Mouse (Mus musculus) adrenal gland, adult 18-20 months (tissue): ENCODE data around the gene Tyrp1. TPM values are rescaled to one million over a fixed set of nuclear protein-coding genes. Genes with fewer than 3 reads are reported as not detected.

ENCODE experiments used
- DNase-seq, 2 experiments: peaks; one replicate each; pipeline ENCODE4 v3.0.0; 2021 to 2022; ENCODE audit warnings: low spot score in 2 of 2
- long read RNA-seq, 2 experiments: library from polyadenylated mRNA; stranded (forward); transcript quantifications; one replicate each; pipeline ENCODE4 v2.0.0; 2021
- total RNA-seq, 2 experiments: library from RNA; stranded (reverse); gene quantifications; 1 replicate in 1 of 2; 2 replicates in 1 of 2; pipeline ENCODE4 v1.2.3; 2021

Gene Tyrp1
- not detected for total RNA-seq
- long read RNA-seq, experiment 1 = 0 reads
- long read RNA-seq, experiment 2 = 0 reads

DNA sequence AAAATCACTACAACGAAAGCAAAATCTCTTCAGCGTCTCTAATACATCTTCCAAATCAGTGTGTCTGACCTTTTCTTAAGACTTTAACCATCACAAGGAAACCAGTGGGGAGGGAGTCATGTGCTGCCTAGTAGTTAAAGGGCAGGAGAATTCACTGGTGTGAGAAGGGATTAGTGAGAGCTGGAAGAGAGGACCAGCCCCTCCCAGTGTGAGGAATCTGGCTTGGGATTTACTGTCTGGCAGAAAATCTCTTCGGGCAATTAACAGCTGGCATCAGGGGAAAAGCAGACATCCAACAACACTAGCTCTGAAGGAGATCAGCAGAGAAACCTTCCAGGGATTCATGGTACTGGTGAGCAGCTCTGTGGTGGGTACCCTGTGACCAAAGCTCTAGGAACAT is at the start of gene Tyrp1:
TSS of gene Tyrp1 (plus strand) at position 74 of the 400 bp plus-strand sequence.
- DNase-seq = no peak

DNA sequence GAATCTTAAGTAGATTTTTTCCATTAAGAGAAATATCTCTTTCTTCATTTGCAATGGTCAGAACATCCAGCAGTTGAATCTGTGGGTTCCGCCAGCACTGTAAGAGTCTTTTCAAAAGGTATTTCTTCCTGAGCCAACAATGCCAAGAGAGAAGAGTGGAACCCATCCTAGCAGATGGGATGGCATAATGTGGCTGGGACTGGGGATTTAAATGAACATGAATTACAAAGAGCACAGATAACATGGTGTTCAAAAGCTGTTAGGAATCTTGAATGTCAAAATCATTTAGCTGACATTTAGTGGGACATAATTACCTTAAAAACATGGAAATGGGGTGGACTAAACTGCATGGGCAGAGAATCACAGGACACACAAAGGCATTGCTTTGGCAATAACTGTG is 45.6 kb upstream of the Tyrp1 start:
- DNase-seq = no peak

DNA sequence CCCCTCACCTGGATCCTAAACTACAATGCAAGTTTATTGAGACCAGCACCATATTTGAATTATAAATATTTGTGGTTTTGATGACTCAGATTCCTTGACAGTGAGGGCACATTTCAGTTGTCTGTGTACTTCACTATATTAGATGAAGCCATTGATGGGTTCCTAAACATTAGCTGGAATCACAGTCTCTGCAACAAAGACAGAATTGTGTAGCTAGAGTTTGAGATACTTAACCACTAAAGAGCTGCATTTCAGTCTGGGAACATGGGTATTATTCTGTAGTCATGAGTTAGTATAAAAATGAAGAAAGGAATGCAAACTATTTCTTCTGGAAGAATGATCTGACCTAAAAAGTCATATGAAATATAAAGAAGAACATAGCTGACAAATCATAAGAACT is 14.4 kb upstream of the Tyrp1 start:
- DNase-seq = no peak

DNA sequence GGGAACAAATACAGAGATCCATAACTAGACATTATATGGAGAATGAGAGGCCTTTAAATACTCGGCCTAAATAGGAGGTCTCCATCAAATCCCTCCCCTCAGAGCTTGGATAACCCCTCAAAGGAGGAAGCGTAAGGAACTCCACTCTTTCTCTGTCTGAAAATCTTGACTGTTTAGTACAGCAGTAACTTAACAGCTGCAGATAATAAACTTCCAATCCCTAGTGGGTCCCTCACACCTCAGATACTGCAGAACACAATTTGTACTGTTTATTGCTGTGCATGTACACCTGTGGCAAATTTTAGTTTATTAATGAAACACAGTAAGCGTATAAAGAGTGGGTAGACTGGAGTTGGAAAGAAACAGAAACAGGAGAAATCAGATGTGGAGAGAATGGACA is 12.0 kb upstream of the Tyrp1 start:
- DNase-seq = no peak

DNA sequence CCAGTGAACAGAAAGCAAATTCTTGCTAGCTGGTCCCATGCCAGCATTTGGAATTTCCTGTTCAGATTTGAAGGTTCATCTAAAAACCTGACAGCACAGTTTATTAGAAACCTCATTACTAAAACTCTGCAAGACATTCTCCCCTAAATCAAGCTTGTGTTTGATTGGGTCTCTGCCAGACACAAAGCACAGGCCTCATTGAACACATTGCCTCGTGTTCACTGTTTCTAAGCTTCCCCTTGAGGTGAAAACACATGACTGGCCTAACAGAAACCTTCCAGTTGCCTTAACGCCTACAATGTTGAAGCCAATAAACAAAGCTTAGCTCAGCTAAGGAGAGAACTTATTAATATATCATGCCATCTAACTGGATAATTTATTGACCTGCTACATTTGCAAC is 5.7 kb upstream of the Tyrp1 start:
- DNase-seq = no peak

DNA sequence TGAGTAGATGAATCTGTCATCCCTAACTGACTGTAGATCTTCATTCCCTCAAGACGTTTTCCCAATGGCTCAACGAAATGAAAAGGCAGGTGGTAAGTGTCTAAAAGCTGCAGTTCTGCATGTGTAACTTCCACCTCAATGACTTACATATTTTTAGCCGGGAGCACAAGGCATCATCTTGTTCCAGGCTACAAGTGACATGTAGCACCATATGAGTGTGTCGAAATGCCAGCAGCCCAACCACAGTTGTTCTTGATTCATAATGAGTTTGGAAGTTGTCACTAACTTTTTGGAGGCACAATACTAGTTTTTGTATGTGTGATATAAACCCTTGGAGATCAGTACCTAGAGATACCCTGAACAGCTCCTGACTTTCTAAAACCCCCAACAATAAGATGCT is 5.4 kb downstream of the Tyrp1 start:
- no peak for DNase-seq

DNA sequence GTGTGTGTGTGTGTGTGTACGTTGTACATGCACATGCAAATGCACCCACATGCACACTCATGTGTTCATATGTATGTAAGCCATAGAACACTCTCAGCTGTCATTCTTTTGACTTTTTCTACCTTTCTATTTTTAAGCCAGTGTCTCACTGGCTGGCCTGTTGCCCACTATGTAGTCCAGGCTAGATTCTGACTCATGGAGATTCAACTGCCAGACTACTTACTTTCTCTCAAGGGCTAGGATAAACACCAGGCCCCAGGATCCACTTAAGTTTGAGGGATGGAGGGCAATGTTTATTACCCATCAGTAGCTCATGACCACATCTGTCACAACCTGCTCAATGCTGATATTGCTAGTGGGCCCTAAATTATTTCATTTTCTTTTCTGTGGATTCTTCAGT is 8.1 kb downstream of the Tyrp1 start:
- no peak for DNase-seq

DNA sequence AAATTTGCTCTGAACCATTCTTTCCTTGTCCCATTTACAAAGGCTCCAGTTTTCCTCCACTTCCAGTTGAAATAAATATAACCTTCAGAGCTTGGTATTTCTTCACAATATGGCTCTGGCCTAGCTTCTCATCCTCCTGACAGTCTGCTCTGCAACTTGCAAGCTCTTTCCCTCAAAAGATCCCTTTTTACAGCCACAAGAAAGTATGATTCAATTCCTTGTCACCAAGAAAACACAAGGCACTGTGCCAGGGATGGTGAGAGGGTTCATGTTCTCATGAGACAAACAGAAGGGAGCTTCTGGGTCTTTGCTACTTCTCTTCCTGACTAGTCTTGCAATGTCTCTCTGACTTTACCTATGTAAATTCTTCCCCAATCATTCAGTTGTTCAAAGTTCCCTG is 9.8 kb downstream of the Tyrp1 start:
- DNase-seq = no peak

DNA sequence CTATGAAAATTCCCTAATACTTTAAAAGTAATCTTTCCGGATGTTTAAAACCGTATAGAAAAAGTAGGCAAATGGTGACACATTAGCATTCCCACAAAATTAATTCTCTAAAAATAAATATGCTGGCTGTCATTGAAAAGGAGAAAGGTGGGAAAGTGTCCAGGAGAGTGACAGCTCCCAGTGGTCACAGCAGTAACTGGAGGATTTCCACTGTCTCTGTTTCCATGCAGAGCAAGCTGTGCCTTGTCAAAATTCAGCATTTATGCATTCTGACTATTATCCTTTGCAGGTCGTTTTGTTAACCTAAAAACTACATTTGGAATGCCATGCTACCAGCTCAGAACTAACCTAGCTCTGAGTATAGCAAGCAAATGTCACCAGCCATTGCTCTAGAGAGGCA is 12.1 kb downstream of the Tyrp1 start:
- DNase-seq = no peak

DNA sequence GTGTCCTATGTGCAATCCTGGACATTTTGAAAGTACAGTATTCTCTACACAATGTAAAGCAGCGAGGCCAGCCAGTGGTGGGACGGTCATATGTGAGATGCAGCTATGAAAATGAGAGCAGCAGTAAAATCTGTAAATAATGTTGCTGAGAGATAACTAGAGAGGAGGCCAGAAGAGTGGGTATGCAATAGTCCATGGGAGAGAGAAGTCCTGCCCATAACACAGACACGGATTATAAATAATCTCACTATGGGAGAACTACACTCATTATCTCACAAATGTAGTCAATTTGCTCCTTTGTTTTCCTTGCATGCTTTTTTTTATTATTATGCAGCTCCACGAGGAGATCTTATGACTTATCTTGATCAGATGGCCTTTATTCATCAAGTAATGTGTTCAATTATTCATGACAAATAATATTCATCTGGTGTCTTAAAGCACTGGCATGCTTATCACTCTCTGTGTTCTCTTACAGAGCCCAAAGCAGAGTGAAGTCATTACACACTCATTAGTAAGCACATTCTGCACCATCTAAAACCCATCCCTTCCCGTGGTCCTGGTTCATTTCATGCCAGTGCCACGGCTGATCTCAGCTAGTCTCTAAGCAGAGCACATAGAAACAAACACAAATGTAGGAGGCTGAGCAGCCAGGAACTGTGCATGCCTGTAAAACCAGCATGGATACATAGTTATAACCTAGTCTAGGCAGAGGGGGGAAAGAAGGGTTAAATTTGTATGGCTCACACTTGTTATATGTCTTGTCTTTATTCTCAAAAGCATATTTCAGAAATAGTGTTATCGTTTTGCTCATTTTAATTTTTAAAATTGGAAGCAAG is 18.9 kb downstream of the Tyrp1 start:
- DNase-seq = no peak

DNA sequence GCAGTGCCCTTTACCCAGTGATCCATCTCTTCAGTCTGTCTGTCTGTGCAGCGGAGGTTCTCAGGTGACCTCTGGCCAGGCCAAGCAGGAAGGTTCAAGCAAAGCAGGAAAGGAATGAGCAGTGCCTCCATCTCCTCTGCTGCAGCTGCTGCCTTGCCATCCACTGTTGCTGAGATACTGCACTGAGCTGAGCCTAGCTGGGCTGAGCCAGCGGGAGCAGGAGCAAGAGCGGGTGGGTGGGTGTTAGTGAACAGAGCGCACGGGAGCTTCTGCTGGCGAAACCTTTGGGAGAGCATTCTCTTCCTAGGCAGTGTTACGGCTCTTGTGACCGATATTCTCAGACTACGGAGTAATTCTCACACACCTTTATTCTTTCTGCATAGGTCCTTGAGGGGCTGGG is 21.6 kb downstream of the Tyrp1 start:
- no peak for DNase-seq

DNA sequence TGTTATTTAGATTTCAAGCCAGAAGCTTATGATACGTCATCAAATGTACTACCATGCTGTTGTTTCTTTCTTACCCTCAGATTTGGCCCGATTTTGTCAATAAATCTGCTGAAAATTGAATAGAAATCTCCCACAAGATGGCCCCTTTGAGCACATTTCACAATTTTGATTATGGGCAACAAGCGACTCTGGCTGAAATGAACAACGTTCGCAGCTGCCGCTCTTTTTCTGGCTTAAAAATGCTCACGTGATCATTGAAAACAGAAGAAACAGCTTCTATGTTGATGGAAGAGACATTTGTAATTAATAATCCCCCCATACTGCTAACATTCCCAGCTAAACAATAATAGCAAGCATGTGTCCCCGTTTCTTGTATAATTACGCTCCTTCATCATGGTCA is 29.0 kb downstream of the Tyrp1 start:
- DNase-seq = no peak

DNA sequence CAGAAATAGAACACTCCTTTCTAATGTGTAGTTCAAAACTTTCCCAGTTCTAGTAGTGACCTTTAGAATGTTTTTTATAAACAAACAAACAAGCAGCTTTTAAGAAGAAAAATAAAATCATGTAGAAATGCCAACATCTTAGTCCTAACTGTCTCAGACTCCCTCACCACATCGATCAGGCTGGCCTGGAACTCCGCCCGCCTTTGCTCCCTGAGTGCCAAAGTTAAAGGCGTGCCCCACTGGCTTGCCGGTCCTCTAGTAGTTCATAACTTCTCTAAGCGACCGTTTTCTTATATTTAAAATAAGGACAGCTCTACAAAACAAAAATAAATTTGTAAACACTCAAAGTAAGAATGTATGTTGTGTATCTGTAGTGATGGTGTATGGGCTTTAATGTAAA is 30.0 kb downstream of the Tyrp1 start:
- no peak for DNase-seq

DNA sequence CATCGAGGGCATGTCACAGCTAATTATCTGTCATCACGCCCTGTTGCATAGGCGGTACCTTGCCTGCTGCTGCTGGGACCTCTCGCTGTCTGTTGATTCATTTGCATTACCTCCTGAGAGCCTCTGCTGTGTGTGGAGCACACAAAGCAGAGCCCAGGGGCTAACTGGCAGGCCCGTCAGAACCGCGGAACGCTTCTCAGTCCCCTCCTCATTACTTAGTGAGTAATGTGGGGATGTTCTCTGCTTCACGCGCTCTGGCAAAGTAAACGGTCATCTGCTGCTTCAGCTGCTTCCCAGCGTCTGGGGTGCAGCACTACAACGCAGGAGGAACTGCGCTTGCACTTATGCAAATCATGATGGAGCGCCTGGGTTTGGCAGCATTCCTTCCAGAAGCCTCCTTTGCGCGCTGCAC is 30.6 kb downstream of the Tyrp1 start:
- peak in 1 of 2 experiments; percentile 5 for DNase-seq

DNA sequence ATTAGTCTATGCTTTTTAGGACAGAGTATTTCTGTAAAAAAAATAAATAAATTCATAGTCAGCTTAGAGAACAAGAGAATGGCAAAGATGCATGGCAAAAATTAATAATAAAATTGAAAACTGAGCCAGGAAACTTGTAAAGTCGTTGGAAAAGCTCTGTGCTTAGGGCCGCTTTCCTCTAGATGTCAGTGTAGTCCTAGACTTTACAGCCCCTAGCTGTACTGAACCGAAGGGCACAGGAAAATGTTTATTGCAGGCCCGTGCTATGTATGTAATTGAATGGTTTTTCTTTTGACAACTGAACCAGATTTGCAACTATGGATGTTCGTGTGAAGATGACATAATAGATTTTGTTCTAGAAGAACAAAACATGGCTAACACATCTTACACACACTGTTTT is 32.1 kb downstream of the Tyrp1 start:
- no peak for DNase-seq

DNA sequence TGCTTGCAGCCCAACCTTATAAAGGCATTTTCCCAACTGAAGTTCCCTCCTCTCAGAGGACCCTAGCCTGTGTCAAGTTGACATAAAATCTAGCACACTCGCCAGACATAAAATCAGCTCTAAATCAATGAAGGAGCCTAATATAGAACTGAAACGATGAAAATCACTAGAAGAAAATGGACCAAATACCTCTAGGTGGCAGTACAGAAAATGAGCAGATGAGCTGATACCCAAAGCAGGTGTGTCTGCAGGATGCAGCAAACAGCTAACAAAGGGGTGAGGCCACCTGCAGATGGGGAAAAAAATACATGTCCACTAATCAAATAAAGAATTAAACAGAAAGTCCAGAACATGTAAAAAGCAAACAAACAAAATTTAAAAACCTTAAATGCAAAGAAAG is 35.7 kb downstream of the Tyrp1 start:
- no peak for DNase-seq

DNA sequence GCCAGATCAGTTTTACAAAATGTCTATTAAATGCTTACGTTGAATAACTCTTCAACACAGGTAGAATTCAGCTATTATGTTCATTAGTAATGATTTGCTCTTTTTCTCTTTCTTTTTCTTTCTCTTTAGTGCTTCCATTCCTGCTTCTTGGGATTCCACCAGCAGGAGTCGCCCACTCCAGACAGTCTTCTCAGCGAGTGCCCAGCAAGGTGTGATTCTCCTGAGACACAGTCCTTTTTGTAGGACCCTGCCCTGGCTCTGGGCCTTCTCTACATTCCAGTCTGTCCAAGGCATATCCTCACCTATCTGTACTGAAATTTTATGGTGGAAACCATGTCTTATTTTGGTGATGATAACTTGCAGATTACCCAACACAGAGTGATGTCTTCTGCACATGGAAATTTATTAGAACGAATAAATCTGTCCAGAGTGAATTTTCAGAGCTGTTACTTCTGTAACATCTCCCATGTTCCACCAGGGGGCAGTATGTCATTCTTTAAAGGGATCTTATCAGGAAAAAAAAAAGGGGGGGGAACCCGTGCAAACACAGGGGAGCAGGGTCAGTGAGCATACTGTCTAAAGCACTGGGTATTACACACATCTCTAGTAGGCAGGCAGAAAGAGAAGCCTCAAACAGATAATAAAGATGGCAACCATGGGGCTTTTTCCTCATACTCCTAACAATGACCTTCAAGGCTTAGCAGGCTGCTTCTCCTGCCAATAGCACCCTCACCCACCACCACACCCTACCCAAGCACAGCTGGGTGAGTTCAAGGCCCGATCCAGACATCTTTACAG is 39.1 kb downstream of the Tyrp1 start:
- DNase-seq = no peak

DNA sequence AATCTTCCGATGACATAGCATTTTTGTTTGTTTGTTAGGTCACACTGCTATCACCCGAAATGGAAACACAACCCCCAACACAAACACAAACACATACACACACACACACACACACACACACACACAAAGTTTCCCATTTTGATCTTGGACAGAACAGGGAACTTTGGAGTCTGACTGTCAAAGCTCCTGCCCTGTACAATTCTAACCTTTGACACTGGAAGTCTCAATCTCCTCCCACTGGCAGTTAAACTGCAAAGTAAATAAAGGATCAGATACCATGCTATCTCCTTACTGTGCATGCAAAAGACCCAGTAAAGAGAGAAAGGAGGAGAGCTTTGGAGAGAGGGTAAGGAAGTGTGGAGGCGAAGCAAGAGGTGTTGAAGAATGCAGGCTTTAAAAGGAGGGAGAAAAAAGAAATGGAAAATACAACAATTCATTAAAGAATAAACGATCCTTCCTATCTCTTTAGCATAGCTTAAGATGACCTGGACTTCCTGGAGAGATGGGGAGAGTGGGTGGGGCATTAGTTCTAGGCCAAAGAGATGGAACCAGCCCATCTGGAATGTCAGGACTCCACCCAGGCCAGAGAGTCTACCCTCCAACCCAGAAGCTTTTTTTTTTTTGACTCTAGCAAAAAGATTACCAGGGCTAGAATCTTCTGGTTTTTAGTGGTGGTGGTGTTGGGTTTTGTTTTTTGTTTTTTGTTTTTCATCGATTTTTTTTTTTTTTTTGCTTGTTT is 40.4 kb downstream of the Tyrp1 start:
- DNase-seq = no peak

DNA sequence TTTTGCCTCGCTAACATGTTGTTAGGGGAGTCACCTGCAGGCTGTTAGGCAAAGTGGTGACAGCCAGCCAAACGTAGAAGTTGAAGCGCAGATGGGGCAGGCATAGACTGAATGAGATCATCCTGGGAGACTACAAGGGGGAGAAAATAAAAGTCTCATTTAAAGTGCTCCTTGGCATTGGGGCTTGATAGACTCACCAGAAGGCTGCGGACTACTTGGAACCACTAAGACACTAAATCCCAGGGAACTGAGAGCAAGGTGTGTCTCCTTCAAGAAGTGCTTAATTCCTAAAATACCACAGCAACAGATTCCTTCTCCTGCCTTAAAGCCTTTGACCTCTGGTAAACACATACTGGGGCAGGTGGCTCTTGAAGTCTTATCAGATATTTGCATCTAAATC is 41.1 kb downstream of the Tyrp1 start:
- no peak for DNase-seq

DNA sequence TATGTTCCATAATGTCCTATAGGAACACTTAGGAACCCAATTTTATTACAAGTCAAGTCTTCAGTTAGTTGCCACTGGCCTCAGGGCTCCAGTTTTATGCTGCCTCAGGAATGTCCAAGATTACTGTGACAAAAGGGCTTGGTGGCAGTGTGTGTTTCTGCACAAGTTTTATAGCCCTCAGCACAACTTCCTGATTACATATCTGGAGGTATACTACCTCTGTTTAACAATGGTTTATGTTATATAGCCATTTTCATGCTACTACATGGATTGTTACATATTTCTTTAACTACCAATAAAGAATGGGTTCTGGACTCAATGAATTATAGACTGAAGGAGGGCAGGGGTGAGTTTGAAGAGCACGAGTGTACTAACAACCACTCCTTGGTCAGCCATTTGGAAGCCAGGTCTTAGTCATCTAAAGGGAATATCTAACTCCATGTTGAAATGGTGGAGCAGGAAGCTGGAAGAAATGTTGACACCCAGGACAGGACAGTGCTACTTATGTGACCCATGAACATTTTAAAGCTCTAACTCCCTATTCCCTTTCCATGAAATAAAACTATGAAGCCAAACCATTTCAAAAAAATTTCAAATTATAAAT is 48.2 kb downstream of the Tyrp1 start:
- no peak for DNase-seq

DNA sequence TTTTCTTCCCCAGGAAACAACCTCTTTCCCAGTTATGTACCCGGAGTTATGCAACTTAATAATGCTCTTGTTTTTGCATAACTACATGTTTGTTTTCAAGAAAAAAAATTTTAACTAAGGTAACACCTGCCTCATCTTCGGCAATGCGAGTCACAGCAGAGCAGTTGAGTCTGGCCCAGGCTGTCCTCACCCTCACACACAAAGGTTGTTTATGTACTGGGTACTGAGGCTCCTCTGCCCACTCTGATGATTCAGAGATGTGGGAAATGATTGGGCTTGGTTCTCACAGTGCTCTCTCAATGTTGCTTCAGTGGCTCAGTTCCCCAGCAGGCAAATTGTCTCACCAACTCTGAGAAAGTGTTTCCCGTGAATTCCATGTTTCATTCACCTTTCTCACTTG is 52.7 kb downstream of the Tyrp1 start:
- no peak for DNase-seq
